Mouse (Mus musculus): Measurements from ENCODE around the gene Hdhd5. TPM values are rescaled to one million over a fixed set of nuclear protein-coding genes. Genes with fewer than 3 reads are reported as not detected.

The Hdhd5 gene
- polyA plus RNA-seq (2012; ENCODE audit: insufficient read depth, low replicate concordance): 2.1 and 4.8 TPM in 2 replicates

- Histone ChIP-seq H3K36me3 (replicated peaks; ENCODE audit: low read length) (peaks cover 9% of the 10 kb centered on the region), H3K27me3 (replicated peaks) (peaks cover 10% of the 10 kb centered on the region), H3K4me3 (replicated peaks) (peak within 1 kb of the TSS; percentile 95), H3K9me3 (no peaks in the 10 kb centered on the region), H3K4me1 (peaks cover 56% of the 10 kb centered on the region)
- no peak for TF ChIP-seq GATA1 (IDR thresholded peaks at IDR 0.05; ENCODE audit: borderline replicate concordance, low read length)
- no peak for TF ChIP-seq FLI1 (IDR thresholded peaks at IDR 0.05; ENCODE audit: low read length)
Observed at GRCm38 (mm10) chr6:120531020-120531965, at the start of gene Hdhd5. TSS of gene Hdhd5 (minus strand) at chr6:120531319.

- Histone ChIP-seq H3K4me3 (replicated peaks) (peak overlapping the region; percentile 90), H3K4me1 (peaks cover 24% of the 10 kb centered on the region), H3K9me3 (no peaks in the 10 kb centered on the region), H3K27me3 (replicated peaks) (peaks cover 54% of the 10 kb centered on the region), H3K36me3 (replicated peaks; ENCODE audit: low read length) (no peaks in the 10 kb centered on the region)
- TF ChIP-seq FLI1 (IDR thresholded peaks at IDR 0.05; ENCODE audit: low read length): no peak
- no peak for TF ChIP-seq GATA1 (IDR thresholded peaks at IDR 0.05; ENCODE audit: borderline replicate concordance, low read length)
Observed at GRCm38 (mm10) chr6:120580713-120581015, 49.5 kb upstream of the Hdhd5 start.

- Histone ChIP-seq H3K36me3 (replicated peaks; ENCODE audit: low read length) (no peaks in the 10 kb centered on the region), H3K27me3 (replicated peaks) (peaks cover 50% of the 10 kb centered on the region), H3K9me3 (no peaks in the 10 kb centered on the region), H3K4me1 (peaks cover 24% of the 10 kb centered on the region), H3K4me3 (replicated peaks) (peak overlapping the region; percentile 90)
- TF ChIP-seq FLI1 (IDR thresholded peaks at IDR 0.05; ENCODE audit: low read length): no peak
- no peak for TF ChIP-seq GATA1 (IDR thresholded peaks at IDR 0.05; ENCODE audit: borderline replicate concordance, low read length)
Observed at GRCm38 (mm10) chr6:120579831-120580712, 49.0 kb upstream of the Hdhd5 start.

- Histone ChIP-seq H3K27me3 (replicated peaks) (peaks cover 55% of the 10 kb centered on the region), H3K4me3 (replicated peaks) (peak overlapping the region; percentile 90), H3K36me3 (replicated peaks; ENCODE audit: low read length) (no peaks in the 10 kb centered on the region), H3K4me1 (peaks cover 24% of the 10 kb centered on the region), H3K9me3 (no peaks in the 10 kb centered on the region)
- TF ChIP-seq FLI1 (IDR thresholded peaks at IDR 0.05; ENCODE audit: low read length) (no peak), GATA1 (IDR thresholded peaks at IDR 0.05; ENCODE audit: borderline replicate concordance, low read length) (no peak)
Observed at GRCm38 (mm10) chr6:120579110-120579830, 48.2 kb upstream of the Hdhd5 start.

GRCm38 (mm10) chr6:120578471-120578870 is 47.4 kb upstream of the Hdhd5 start:
- no peaks in the 10 kb centered on the region for H3K36me3 ChIP-seq (replicated peaks; ENCODE audit: low read length)
- peaks cover 24% of the 10 kb centered on the region for H3K4me1 ChIP-seq
- H3K27me3 ChIP-seq (replicated peaks): peaks cover 58% of the 10 kb centered on the region
- no peak overlapping the region for H3K4me3 ChIP-seq (replicated peaks)
- TF ChIP-seq FLI1 (IDR thresholded peaks at IDR 0.05; ENCODE audit: low read length) (no peak), GATA1 (IDR thresholded peaks at IDR 0.05; ENCODE audit: borderline replicate concordance, low read length) (no peak)
- no peaks in the 10 kb centered on the region for H3K9me3 ChIP-seq

GRCm38 (mm10) chr6:120572372-120572771 is 41.3 kb upstream of the Hdhd5 start:
- Histone ChIP-seq H3K36me3 (replicated peaks; ENCODE audit: low read length) (no peaks in the 10 kb centered on the region), H3K27me3 (replicated peaks) (peaks cover 42% of the 10 kb centered on the region), H3K4me1 (peaks cover 20% of the 10 kb centered on the region), H3K9me3 (no peaks in the 10 kb centered on the region), H3K4me3 (replicated peaks) (peak overlapping the region; percentile 48)
- TF ChIP-seq GATA1 (IDR thresholded peaks at IDR 0.05; ENCODE audit: borderline replicate concordance, low read length) (no peak), FLI1 (IDR thresholded peaks at IDR 0.05; ENCODE audit: low read length) (no peak)

GRCm38 (mm10) chr6:120568257-120568656 is 37.1 kb upstream of the Hdhd5 start:
- peaks cover 26% of the 10 kb centered on the region for H3K4me1 ChIP-seq
- no peaks in the 10 kb centered on the region for H3K36me3 ChIP-seq (replicated peaks; ENCODE audit: low read length)
- no peaks in the 10 kb centered on the region for H3K9me3 ChIP-seq
- TF ChIP-seq FLI1 (IDR thresholded peaks at IDR 0.05; ENCODE audit: low read length): no peak
- no peak for TF ChIP-seq GATA1 (IDR thresholded peaks at IDR 0.05; ENCODE audit: borderline replicate concordance, low read length)
- H3K4me3 ChIP-seq (replicated peaks): no peak overlapping the region
- peaks cover 19% of the 10 kb centered on the region for H3K27me3 ChIP-seq (replicated peaks)

GRCm38 (mm10) chr6:120566911-120567909 is 36.1 kb upstream of the Hdhd5 start:
- no peak for TF ChIP-seq GATA1 (IDR thresholded peaks at IDR 0.05; ENCODE audit: borderline replicate concordance, low read length)
- no peak for TF ChIP-seq FLI1 (IDR thresholded peaks at IDR 0.05; ENCODE audit: low read length)
- Histone ChIP-seq H3K36me3 (replicated peaks; ENCODE audit: low read length) (no peaks in the 10 kb centered on the region), H3K4me3 (replicated peaks) (peak overlapping the region; percentile 69), H3K9me3 (no peaks in the 10 kb centered on the region), H3K4me1 (peaks cover 21% of the 10 kb centered on the region), H3K27me3 (replicated peaks) (peaks cover 21% of the 10 kb centered on the region)

Data from megakaryocyte, embryonic 14.5 days (primary cell).